Mouse (Mus musculus) NIH3T3 (cell line): ENCODE measurements around the gene Abcb7.
"Not testable (repeated sequence)": the region's sequence is repeated elsewhere in the genome, so short reads cannot be mapped to it uniquely, and the experiment has no call there.

Experiments
- DNase-seq: peaks from one replicate; pipeline ENCODE4 v3.0.0-alpha.2; 2012; ENCODE audit warnings: low read depth

Gene Abcb7

DNA sequence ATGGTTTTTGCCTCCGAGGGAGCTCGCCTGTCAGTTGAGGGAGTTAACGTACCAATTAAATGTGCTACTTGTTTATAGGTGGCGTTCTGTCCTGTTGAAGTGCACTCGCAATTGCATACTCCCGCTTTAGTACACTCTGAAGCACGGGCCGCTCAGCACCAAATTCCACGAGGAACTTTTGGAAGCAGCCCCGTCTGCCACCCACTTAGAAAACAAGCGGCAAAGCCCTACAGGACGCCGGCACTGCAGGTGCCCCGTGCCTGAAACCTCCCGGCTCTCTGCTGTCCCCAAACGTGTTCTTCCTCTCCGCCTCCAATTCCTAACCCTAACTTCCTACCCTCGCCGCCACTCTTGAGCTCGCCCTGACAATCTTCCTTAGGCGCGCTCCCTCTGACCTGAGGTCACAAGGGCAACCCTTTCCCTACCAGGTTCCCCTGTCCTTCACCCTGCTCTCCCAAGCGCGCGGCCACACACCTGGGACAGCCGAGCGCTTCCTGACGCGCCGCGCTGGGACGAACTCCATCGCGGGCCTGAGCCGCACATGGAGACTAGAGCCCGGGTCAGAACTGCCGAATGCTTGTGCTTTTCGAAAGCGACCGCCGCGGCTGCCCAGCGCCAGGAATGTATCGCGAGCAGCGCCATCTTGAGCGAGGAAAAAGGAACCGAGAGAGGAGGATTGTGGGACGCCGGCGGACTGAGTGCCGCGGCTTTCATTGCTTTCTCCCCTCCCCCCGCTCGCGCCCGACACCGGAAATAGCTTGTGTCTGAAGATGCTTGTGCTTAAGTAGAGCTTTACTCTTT, at the start of gene Abcb7:
Abcb7 (minus strand) TSS at position 674 of the 801 bp plus-strand sequence.
- DNase-seq: peak; percentile 92

GRCm38 (mm10) chrX:104461755-104462154, 48.1 kb upstream of the Abcb7 start:
- peak; percentile 79 for DNase-seq

DNA sequence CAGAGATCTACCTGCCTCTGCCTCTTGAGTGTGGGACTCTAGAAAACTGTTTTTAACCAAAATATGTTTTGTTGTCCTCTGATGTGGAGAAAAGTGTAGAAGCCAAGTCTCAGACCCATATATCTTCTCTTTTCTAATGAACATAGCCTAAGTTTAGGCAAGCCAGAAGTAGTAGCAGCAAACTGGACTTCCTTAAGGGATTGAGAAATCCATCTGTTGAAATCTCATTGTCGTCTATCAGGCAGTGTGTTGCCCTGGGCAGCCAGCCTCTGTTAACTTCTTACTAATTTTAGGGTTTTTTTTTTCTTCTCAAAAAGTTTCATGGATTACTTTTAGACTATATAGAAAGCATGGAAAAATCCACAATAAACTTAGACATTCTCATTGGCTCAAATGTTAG, 38.8 kb upstream of the Abcb7 start:
- no peak for DNase-seq

GRCm38 (mm10) chrX:104433456-104433855, 19.8 kb upstream of the Abcb7 start:
- no peak for DNase-seq

- DNase-seq: no peak
Observed at GRCm38 (mm10) chrX:104428108-104428507, 14.5 kb upstream of the Abcb7 start.

GRCm38 (mm10) chrX:104413995-104414394, 339 bp upstream of the Abcb7 start:
- DNase-seq: no peak

DNA sequence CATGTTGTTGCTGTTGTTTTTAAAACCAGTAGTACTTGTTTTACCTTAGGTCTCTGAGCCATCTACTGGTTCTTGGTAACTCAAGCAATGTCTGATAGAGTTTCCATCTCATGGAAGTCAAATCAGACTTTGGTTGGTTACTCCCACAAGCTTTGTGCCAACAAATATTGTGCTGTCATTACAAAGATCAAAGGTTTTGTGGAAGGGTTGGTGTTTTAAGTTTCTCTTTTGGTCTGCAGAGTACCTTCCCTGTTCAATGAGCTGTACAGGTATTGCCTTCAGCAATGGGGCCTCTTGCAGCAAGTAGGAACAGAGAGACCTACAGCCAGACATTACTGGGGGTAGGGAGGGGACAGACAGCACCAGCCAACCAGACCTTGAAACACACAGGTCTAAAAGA, 5.5 kb downstream of the Abcb7 start:
- DNase-seq: no peak

DNA sequence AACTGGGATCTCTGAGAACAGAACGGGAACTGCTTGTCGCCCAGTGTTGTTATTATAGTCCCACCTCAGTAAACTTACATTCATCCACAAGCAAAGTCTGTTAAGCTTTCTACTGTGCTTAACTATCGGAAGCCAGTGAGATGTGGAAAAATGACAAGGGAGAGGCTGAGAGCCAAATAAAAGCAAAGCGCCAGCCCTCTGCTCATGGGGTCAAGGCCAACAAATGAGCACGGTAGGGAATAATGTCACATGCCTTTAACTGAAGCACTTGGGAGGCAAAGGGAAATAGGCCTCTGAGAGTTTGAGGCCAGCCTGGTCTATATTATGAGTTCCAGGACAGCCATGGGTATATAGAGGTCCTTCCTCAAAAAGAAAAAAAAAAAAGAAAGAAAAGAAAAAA, 11.2 kb downstream of the Abcb7 start:
- DNase-seq: no peak

GRCm38 (mm10) chrX:104401134-104401533, 12.5 kb downstream of the Abcb7 start:
- DNase-seq: no peak

- DNase-seq: no peak
Observed at GRCm38 (mm10) chrX:104397526-104397925, 16.1 kb downstream of the Abcb7 start.

- no peak for DNase-seq
Observed at GRCm38 (mm10) chrX:104359686-104360085, 54.0 kb downstream of the Abcb7 start.

- DNase-seq: no peak
Observed at GRCm38 (mm10) chrX:104355842-104356241, 57.8 kb downstream of the Abcb7 start.

DNA sequence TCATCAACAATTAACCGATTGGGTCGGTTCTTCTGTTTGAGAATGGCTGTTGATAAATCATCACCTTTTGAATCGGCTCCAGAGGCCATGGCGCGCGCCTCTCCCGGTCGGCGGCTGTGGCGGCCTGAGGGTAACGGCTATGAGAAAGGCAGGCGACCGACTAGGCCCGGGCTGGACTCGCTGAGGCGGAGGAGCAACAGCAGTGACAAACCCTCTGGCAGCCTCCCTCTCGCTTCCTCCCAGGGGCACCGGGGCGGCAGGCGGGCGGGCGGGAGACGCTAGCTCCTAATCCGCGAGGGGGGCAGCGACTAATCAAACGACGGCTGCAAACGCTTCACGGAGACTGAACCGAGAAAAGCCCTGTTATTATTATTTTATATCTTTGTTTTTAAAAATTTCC, 65.5 kb downstream of the Abcb7 start:
- DNase-seq: not testable (repeated sequence)

DNA sequence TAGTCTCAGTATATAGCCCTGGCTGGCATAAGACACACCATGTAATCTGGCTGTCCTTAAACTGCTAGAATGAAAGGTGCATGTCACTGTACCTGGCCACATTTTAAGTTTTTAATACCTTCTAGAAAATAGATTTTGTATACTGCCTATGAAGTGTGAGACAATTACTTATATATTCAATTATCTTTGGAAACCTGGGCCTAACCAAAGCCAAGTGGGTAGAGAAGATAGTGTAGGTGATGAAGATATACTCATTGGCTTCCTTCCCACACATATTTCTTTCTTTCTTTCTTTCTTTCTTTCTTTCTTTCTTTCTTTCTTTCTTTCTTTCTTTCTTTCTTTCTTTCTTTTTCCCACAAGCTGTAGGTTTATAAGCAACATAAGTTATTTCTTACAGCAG, 121.9 kb downstream of the Abcb7 start:
- DNase-seq: no peak

GRCm38 (mm10) chrX:104279828-104280227, 133.8 kb downstream of the Abcb7 start:
- no peak for DNase-seq

DNA sequence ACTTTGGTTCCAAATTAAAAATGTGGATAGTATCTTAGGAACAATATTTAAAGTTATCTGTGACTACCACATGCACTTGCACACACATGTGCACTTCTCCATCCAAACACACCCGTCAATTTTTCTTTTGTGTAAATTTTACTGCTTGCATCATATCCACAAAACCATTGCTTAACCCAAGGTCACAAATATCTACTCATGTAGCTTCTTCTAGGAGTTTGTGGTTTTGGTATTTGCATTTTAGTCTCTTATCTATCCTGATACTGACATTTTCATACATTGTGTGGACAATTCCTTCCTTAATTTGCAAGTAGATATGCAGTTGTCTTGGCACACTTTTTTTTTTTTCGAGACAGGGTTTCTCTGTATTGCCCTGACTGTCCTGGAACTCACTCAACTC, 149.3 kb downstream of the Abcb7 start:
- DNase-seq: no peak

DNA sequence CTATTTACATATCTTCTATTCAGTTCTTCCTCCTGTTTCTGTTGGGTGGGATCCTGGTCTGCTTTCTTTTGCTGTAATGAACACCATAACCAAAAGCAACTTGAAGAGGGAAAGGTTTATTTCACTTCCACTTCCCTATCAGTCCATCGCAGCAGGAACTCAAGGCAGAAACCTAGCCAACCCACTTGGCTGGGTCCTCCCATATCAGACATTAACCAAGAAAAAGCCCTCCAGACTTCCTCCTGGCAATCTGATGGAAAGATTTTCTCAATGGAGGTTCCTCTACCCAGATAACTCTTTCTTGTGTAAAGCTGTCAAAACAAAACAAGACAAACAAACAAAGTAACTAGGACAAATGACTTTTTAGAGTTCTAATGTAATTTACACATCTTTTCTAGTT, 151.2 kb downstream of the Abcb7 start:
- DNase-seq: no peak

GRCm38 (mm10) chrX:104256561-104256960, 157.1 kb downstream of the Abcb7 start:
- DNase-seq: peak; percentile 17
